ENCODE assay signal across 8 mouse cellular contexts in the genomic region with DNA sequence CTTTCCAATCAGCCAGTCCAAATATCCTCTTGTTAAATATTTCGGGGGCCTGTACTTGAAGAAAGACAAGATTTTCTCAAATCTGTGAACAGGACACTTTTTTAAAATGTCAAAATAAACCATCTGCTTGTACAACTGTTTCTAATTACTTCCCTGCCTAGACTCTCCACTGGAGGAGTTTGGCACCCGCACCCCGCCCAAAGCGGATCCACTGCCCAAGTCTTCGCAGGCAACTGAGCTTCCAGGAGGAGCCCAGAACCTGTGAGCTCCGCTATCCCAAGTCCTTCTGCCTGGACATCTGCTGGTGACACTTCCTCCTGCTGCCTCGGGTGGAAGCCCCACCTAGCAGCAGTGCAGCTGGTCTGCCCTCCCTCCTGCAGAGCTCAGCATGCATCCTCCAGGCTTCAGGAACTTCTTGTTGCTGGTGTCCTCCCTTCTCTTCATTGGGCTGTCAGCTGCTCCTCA. TPM values are rescaled to one million over a fixed set of nuclear protein-coding genes. Genes with fewer than 3 reads are reported as not detected.
DNase-seq lines count a peak whose midpoint lies in the region; ATAC-seq and TF ChIP-seq lines count a peak whose summit lies in the region.

A gene (plus strand): TSS at position 51 of the 465 bp plus-strand sequence.

- no peak for DNase-seq in intestine, embryonic 14.5 days (ENCODE audit: low spot score)
- peak; percentile 71 for DNase-seq in forebrain, embryonic 14.5 days (ENCODE audit: low spot score)
- no peak for DNase-seq in heart, postnatal 0 days (ENCODE audit: low spot score)
- DNase-seq in left cerebral cortex, postnatal 25 days (ENCODE audit: low spot score in 2 of 2), result peak; percentile 50 to 65
- peak; percentile 44 for DNase-seq in testis, postnatal 10 days (ENCODE audit: low spot score)
- no peak for DNase-seq in lung, postnatal 0 days (ENCODE audit: low spot score)
- no peak for DNase-seq in urinary bladder, postnatal 4 days (ENCODE audit: low spot score in 2 of 2)

- no peak within 1 kb of the TSS for H3K27ac ChIP-seq in intestine, embryonic 14.5 days (ENCODE audit: low read depth)
- no peak within 1 kb of the TSS for H3K27ac ChIP-seq in intestine, postnatal 0 days (ENCODE audit: low read depth, low read length)
- H3K27ac ChIP-seq in forebrain, embryonic 14.5 days (ENCODE audit: low read depth, low read length), result peak within 1 kb of the TSS; percentile 55; the same call in 1 of the 2 replicates
- H3K27ac ChIP-seq in heart, postnatal 0 days (ENCODE audit: low read depth), result peak within 1 kb of the TSS; percentile 34; the same call in 1 of the 2 replicates
- H3K27ac ChIP-seq in lung, postnatal 0 days (ENCODE audit: low read length), result no peak within 1 kb of the TSS

- ATAC-seq in intestine, embryonic 14.5 days (replicated peaks; ENCODE audit: low FRiP score, low TSS enrichment, low read depth), result no peak
- no peak for ATAC-seq in intestine, postnatal 0 days
- peak; percentile 83 for ATAC-seq in forebrain, embryonic 14.5 days
- ATAC-seq in heart, postnatal 0 days (ENCODE audit: insufficient read depth, low read depth), result no peak
- ATAC-seq in lung, postnatal 0 days, result no peak

- 0 out of 2 replicates have a peak within 1 kb of the TSS, but pooled peaks have one; percentile 13 for H3K4me2 ChIP-seq in intestine, embryonic 14.5 days (ENCODE audit: low read length)
- no peak within 1 kb of the TSS for H3K4me2 ChIP-seq in intestine, postnatal 0 days (replicated peaks; ENCODE audit: low read depth)
- no peak within 1 kb of the TSS for H3K4me2 ChIP-seq in forebrain, embryonic 14.5 days (ENCODE audit: low read length)
- no peak within 1 kb of the TSS for H3K4me2 ChIP-seq in heart, postnatal 0 days (ENCODE audit: low read depth, low read length)
- H3K4me2 ChIP-seq in lung, postnatal 0 days (replicated peaks; ENCODE audit: low read depth, low read length), result no peak within 1 kb of the TSS

- no peak within 1 kb of the TSS for H3K4me3 ChIP-seq in intestine, embryonic 14.5 days (ENCODE audit: low read depth, low read length)
- no peak within 1 kb of the TSS for H3K4me3 ChIP-seq in intestine, postnatal 0 days (ENCODE audit: low read depth, low read length)
- no peak within 1 kb of the TSS for H3K4me3 ChIP-seq in forebrain, embryonic 14.5 days (ENCODE audit: low read depth, low read length)
- no peak within 1 kb of the TSS for H3K4me3 ChIP-seq in heart, postnatal 0 days (ENCODE audit: low read depth, low read length)
- H3K4me3 ChIP-seq in lung, postnatal 0 days (ENCODE audit: low read depth, low read length), result no peak within 1 kb of the TSS

- 37% methylated on average over 7 of the region's 7 CpGs for WGBS in intestine, embryonic 14.5 days
- 43% methylated on average over 7 of the region's 7 CpGs for WGBS in intestine, postnatal 0 days
- WGBS in forebrain, embryonic 14.5 days, result 27% methylated on average over 7 of the region's 7 CpGs
- 34% methylated on average over 7 of the region's 7 CpGs for WGBS in heart, postnatal 0 days
- WGBS in lung, postnatal 0 days, result 32% methylated on average over 7 of the region's 7 CpGs

- H3K27me3 ChIP-seq in intestine, embryonic 14.5 days (replicated peaks; ENCODE audit: control insufficient read depth, insufficient read depth, low read length), result no peaks in the 10 kb centered on the region
- H3K27me3 ChIP-seq in intestine, postnatal 0 days (replicated peaks; ENCODE audit: control insufficient read depth, insufficient read depth, low read length), result no peaks in the 10 kb centered on the region
- H3K27me3 ChIP-seq in forebrain, embryonic 14.5 days (replicated peaks; ENCODE audit: control insufficient read depth, insufficient read depth, low read length), result no peaks in the 10 kb centered on the region
- H3K27me3 ChIP-seq in heart, postnatal 0 days (ENCODE audit: control insufficient read depth, insufficient read depth, low read length), result no peaks in the 10 kb centered on the region
- H3K27me3 ChIP-seq in lung, postnatal 0 days (replicated peaks; ENCODE audit: insufficient read depth, low read length), result no peaks in the 10 kb centered on the region

- TF ChIP-seq CTCF in intestine, postnatal 0 days (IDR thresholded peaks at IDR 0.05; ENCODE audit: low read depth), result no peak
- TF ChIP-seq CTCF in heart, postnatal 0 days (IDR thresholded peaks at IDR 0.05; ENCODE audit: low read depth), result no peak
- no peak for TF ChIP-seq CTCF in lung, postnatal 0 days (IDR thresholded peaks at IDR 0.05)

- intact Hi-C loops in left cerebral cortex, postnatal 25 days (cut with DNase I), result no loop called here

- TF ChIP-seq EP300 in heart, postnatal 0 days (IDR thresholded peaks at IDR 0.05; ENCODE audit: low read depth), result no peak
- no peak for TF ChIP-seq EP300 in lung, postnatal 0 days (IDR thresholded peaks at IDR 0.05)

- no peaks in the 10 kb centered on the region for H3K36me3 ChIP-seq in intestine, embryonic 14.5 days (ENCODE audit: control insufficient read depth, insufficient read depth, low read length)
- H3K36me3 ChIP-seq in intestine, postnatal 0 days (ENCODE audit: control insufficient read depth, insufficient read depth), result no peaks in the 10 kb centered on the region
- no peaks in the 10 kb centered on the region for H3K36me3 ChIP-seq in forebrain, embryonic 14.5 days (ENCODE audit: control insufficient read depth, insufficient read depth, low read length)
- no peaks in the 10 kb centered on the region for H3K36me3 ChIP-seq in heart, postnatal 0 days (replicated peaks; ENCODE audit: control insufficient read depth, insufficient read depth, low read length)
- H3K36me3 ChIP-seq in lung, postnatal 0 days (ENCODE audit: insufficient read depth, low read length), result no peaks in the 10 kb centered on the region

- H3K9me3 ChIP-seq in intestine, embryonic 14.5 days (ENCODE audit: control insufficient read depth, low read length), result no peaks in the 10 kb centered on the region
- no peaks in the 10 kb centered on the region for H3K9me3 ChIP-seq in intestine, postnatal 0 days (ENCODE audit: control insufficient read depth)
- no peaks in the 10 kb centered on the region for H3K9me3 ChIP-seq in forebrain, embryonic 14.5 days (replicated peaks; ENCODE audit: control insufficient read depth, low read length)
- H3K9me3 ChIP-seq in heart, postnatal 0 days (replicated peaks; ENCODE audit: control insufficient read depth, low read length), result no peaks in the 10 kb centered on the region
- no peaks in the 10 kb centered on the region for H3K9me3 ChIP-seq in lung, postnatal 0 days (ENCODE audit: low read length)

- H3K9ac ChIP-seq in intestine, embryonic 14.5 days (ENCODE audit: low read length), result no peak within 1 kb of the TSS
- no peak within 1 kb of the TSS for H3K9ac ChIP-seq in intestine, postnatal 0 days (ENCODE audit: low read depth, low read length)
- H3K9ac ChIP-seq in forebrain, embryonic 14.5 days (ENCODE audit: low read length), result no peak within 1 kb of the TSS
- no peak within 1 kb of the TSS for H3K9ac ChIP-seq in heart, postnatal 0 days (replicated peaks; ENCODE audit: low read depth, low read length)
- no peak within 1 kb of the TSS for H3K9ac ChIP-seq in lung, postnatal 0 days (replicated peaks; ENCODE audit: low read depth)

- H3K4me1 ChIP-seq in intestine, embryonic 14.5 days (replicated peaks; ENCODE audit: control insufficient read depth, insufficient read depth, low read length), result peaks cover 3% of the 10 kb centered on the region; the same call in 1 of the 2 replicates
- no peaks in the 10 kb centered on the region for H3K4me1 ChIP-seq in intestine, postnatal 0 days (replicated peaks; ENCODE audit: control insufficient read depth, insufficient read depth, low read length)
- H3K4me1 ChIP-seq in forebrain, embryonic 14.5 days (ENCODE audit: control insufficient read depth, insufficient read depth, low read length), result peaks cover 14% of the 10 kb centered on the region
- H3K4me1 ChIP-seq in heart, postnatal 0 days (ENCODE audit: control insufficient read depth, insufficient read depth), result peaks cover 4% of the 10 kb centered on the region
- no peaks in the 10 kb centered on the region for H3K4me1 ChIP-seq in lung, postnatal 0 days (ENCODE audit: insufficient read depth, low read depth, low read length)

RNA-seq across cellular contexts. Expression of the gene that starts here (rescaled TPM):
- polyA plus RNA-seq in intestine, embryonic 14.5 days (2014; fragmentation: Nextera tagmentation; extraction: Ambion mirVana), result 0.15 and 0.35 TPM in 2 replicates
- polyA plus RNA-seq in intestine, postnatal 0 days (2015; fragmentation: Nextera tagmentation; extraction: Ambion mirVana), result 0.12 and 0.17 TPM in 2 replicates
- polyA plus RNA-seq in forebrain, embryonic 14.5 days (2014; fragmentation: Nextera tagmentation; extraction: Ambion mirVana), result 3.1 and 4.3 TPM in 2 replicates
- total RNA-seq in heart, postnatal 0 days (2014; rRNA removed; ENCODE audit: low replicate concordance), result 1.2 and 2.2 TPM in 2 replicates
- polyA plus RNA-seq in heart, postnatal 0 days (2015; fragmentation: Nextera tagmentation; extraction: Ambion mirVana), result 1.2 TPM in 2 replicates
- 1 to 10 TPM; 1.5 to 2.0 TPM for total RNA-seq in left cerebral cortex, postnatal 25 days (2021)
- 0.12 and 0.23 TPM in 2 replicates for polyA plus RNA-seq in lung, postnatal 0 days (2015; fragmentation: Nextera tagmentation; extraction: Ambion mirVana)

Comparison
In these comparisons a context has a peak if more than half of its experiments do, and no peak if none do; other contexts are left out.
1. DNase-seq: peak in forebrain, embryonic 14.5 days (single experiment), left cerebral cortex, postnatal 25 days (2 of 2) and testis, postnatal 10 days (single experiment); none in intestine, embryonic 14.5 days (single experiment), heart, postnatal 0 days (single experiment), lung, postnatal 0 days (single experiment) and urinary bladder, postnatal 4 days (0 of 2).
2. H3K27ac ChIP-seq: peak in forebrain, embryonic 14.5 days (single experiment) and heart, postnatal 0 days (single experiment); none in intestine, embryonic 14.5 days (single experiment), intestine, postnatal 0 days (single experiment) and lung, postnatal 0 days (single experiment).